ENCODE assay signal across 8 mouse cellular contexts in genomic region chr9:65827344-65828015, GRCm38 (mm10). TPM values are rescaled to one million over a fixed set of nuclear protein-coding genes. Genes with fewer than 3 reads are reported as not detected.
A peak's percentile ranks its signal among the peaks of the same experiment; 100 is the strongest.
DNase-seq lines count a peak whose midpoint lies in the region; ATAC-seq lines count a peak whose summit lies in the region.

Gene Zfp609 (minus strand): TSS chr9:65827564.

- peaks cover 35% of the 10 kb centered on the region for H3K4me1 ChIP-seq in embryonic facial prominence, embryonic 13.5 days
- peaks cover 28% of the 10 kb centered on the region for H3K4me1 ChIP-seq in limb, embryonic 12.5 days (replicated peaks)
- H3K4me1 ChIP-seq in midbrain, embryonic 14.5 days (ENCODE audit: control insufficient read depth, insufficient read depth, low read length), result peaks cover 34% of the 10 kb centered on the region

- peak within 1 kb of the TSS; percentile 99 for H3K27ac ChIP-seq in embryonic facial prominence, embryonic 13.5 days
- H3K27ac ChIP-seq in limb, embryonic 12.5 days, result peak within 1 kb of the TSS; percentile 99
- peak within 1 kb of the TSS; percentile 99 for H3K27ac ChIP-seq in midbrain, embryonic 14.5 days (replicated peaks; ENCODE audit: low read depth, low read length)

- H3K9ac ChIP-seq in embryonic facial prominence, embryonic 13.5 days, result peak within 1 kb of the TSS; percentile 95
- H3K9ac ChIP-seq in limb, embryonic 12.5 days (replicated peaks), result peak within 1 kb of the TSS; percentile 98
- peak within 1 kb of the TSS; percentile 99 for H3K9ac ChIP-seq in midbrain, embryonic 14.5 days (replicated peaks; ENCODE audit: low read length)

- peak within 1 kb of the TSS; percentile 77 for H3K4me2 ChIP-seq in embryonic facial prominence, embryonic 13.5 days
- H3K4me2 ChIP-seq in limb, embryonic 12.5 days, result peak within 1 kb of the TSS; percentile 73
- H3K4me2 ChIP-seq in midbrain, embryonic 14.5 days (ENCODE audit: low read length), result peak within 1 kb of the TSS; percentile 76

- H3K27me3 ChIP-seq in embryonic facial prominence, embryonic 13.5 days, result no peaks in the 10 kb centered on the region
- no peaks in the 10 kb centered on the region for H3K27me3 ChIP-seq in limb, embryonic 12.5 days
- H3K27me3 ChIP-seq in midbrain, embryonic 14.5 days (ENCODE audit: control insufficient read depth, insufficient read depth, low read length), result no peaks in the 10 kb centered on the region; the same call in 1 of the 2 replicates

- H3K4me3 ChIP-seq in embryonic facial prominence, embryonic 13.5 days, result peak within 1 kb of the TSS; percentile 86
- peak within 1 kb of the TSS; percentile 87 for H3K4me3 ChIP-seq in limb, embryonic 12.5 days (replicated peaks)
- peak within 1 kb of the TSS; percentile 62 for H3K4me3 ChIP-seq in midbrain, embryonic 14.5 days (replicated peaks; ENCODE audit: low read depth, low read length)

- WGBS in embryonic facial prominence, embryonic 13.5 days, result under 1% methylated on average over 49 of the region's 76 CpGs
- under 1% methylated on average over 60 of the region's 76 CpGs for WGBS in limb, embryonic 12.5 days
- WGBS in midbrain, embryonic 14.5 days, result under 1% methylated on average over 57 of the region's 76 CpGs

- no peaks in the 10 kb centered on the region for H3K9me3 ChIP-seq in embryonic facial prominence, embryonic 13.5 days
- H3K9me3 ChIP-seq in limb, embryonic 12.5 days, result no peaks in the 10 kb centered on the region
- no peaks in the 10 kb centered on the region for H3K9me3 ChIP-seq in midbrain, embryonic 14.5 days (ENCODE audit: control insufficient read depth, low read length)

- DNase-seq in 416B (ENCODE audit: low read depth), result peak; percentile 92
- DNase-seq in adrenal gland, postnatal 4 days (ENCODE audit: low spot score in 2 of 2), result peak; percentile 89 to 91
- peak; percentile 94 for DNase-seq in heart, adult 8-10 months (ENCODE audit: low spot score)
- peak; percentile 91 to 94 for DNase-seq in kidney, adult 8-10 months
- peak; percentile 98 for DNase-seq in midbrain, embryonic 14.5 days
- DNase-seq in spleen, adult 12 weeks (ENCODE audit: low spot score), result peak; percentile 83

- H3K36me3 ChIP-seq in embryonic facial prominence, embryonic 13.5 days, result no peaks in the 10 kb centered on the region
- 0 out of 2 replicates have a peak, but pooled peaks cover 4% of the 10 kb centered on the region for H3K36me3 ChIP-seq in limb, embryonic 12.5 days
- no peaks in the 10 kb centered on the region for H3K36me3 ChIP-seq in midbrain, embryonic 14.5 days (ENCODE audit: control insufficient read depth, insufficient read depth, low read length)

- peak; percentile 86 for ATAC-seq in embryonic facial prominence, embryonic 13.5 days (ENCODE audit: insufficient number of reproducible peaks, insufficient read depth, low FRiP score, low TSS enrichment, low read depth)
- ATAC-seq in limb, embryonic 12.5 days (ENCODE audit: insufficient number of reproducible peaks, insufficient read depth, low FRiP score, low TSS enrichment, low read depth), result peak; percentile 85
- ATAC-seq in midbrain, embryonic 14.5 days (ENCODE audit: low FRiP score, low TSS enrichment), result peak; percentile 82

RNA-seq across cellular contexts. Expression of gene Zfp609, which starts in this region (rescaled TPM):
- 10 to 100 TPM; 46.5 to 52.7 TPM for total RNA-seq in adrenal gland, postnatal 4 days (2021)
- polyA plus RNA-seq in embryonic facial prominence, embryonic 13.5 days (2015; fragmentation: Nextera tagmentation; extraction: Ambion mirVana), result 7.2 and 8.4 TPM in 2 replicates
- 10 to 100 TPM; 21.6 to 25.1 (median 22.2) TPM for total RNA-seq in heart, adult 8-10 months (2022)
- 8.7 and 9.3 TPM in 2 replicates for polyA plus RNA-seq in limb, embryonic 12.5 days (2016; fragmentation: Nextera tagmentation; extraction: Ambion mirVana)
- polyA plus RNA-seq in midbrain, embryonic 14.5 days (2014; fragmentation: Nextera tagmentation; extraction: Ambion mirVana), result 9.2 and 10.2 TPM in 2 replicates

Comparison
In these comparisons a context has a peak if more than half of its experiments do, and no peak if none do; other contexts are left out.
1. Peak in every context shown above with its lines: DNase-seq, ATAC-seq, H3K4me3 ChIP-seq and H3K27ac ChIP-seq.